Mouse (Mus musculus) ZHBTc4 (cell line): ENCODE results near the gene Atf7.

ENCODE experiments used
- DNase-seq: peaks from one replicate; pipeline ENCODE4 v3.0.0-alpha.2; 2011; ENCODE audit warnings: low read depth, low spot score

The Atf7 gene

DNA sequence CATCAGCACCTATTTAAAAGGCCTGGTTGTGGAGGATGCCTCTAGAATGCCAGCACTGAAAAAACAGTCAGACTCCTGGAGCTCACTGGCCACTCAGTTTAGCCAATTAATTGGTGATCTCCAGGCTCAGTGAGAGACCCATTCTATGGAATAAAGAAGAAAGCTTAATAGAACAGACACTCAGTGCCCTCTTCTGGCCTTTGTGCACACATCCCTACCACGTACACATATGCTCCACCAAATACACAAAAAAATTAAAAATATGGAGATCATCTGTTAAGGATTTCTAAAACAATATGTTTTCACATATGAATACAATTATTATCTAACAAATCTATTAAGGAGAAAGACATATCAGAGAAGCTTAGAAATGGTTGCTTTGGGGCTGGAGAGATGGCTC is 4.5 kb downstream of the Atf7 start:
- DNase-seq = no peak

DNA sequence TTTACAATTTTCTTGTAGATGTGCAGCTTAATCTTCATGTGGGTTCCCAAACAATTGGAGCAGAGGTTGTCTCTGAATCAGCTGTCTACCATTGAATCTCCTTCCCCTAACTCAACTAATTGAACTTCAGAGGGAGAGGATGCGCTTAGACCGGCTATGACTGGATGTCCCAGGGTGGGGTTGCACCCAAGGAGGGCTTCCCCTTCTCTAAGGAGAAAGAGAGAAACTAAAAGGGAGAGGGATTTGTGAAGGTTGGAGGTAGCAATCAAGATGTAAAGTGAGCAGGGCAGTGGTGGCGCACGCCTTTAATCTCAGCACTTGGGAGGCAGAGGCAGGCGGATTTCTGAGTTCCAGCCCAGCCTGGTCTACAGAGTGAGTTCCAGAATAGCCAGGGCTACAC is 5.8 kb downstream of the Atf7 start:
- DNase-seq = peak; percentile 80

DNA sequence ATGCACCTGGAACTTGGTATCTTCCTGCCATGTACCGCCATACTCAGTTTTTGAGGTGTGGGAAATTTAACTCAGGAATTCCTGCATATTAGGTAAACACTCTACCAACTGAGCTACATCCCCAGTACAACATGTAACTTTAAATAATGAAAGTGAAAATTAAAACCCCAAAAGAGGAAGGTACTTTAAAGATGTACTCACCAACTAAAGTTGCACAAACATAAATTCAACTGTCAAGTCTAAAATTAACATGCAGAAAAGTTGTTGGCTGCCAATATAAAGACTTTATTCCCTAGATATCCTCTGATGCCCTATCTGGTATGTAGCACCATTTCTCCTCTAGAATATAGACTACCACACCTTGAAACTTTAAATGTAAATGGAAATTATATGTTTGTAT is 7.6 kb downstream of the Atf7 start:
- DNase-seq = no peak

DNA sequence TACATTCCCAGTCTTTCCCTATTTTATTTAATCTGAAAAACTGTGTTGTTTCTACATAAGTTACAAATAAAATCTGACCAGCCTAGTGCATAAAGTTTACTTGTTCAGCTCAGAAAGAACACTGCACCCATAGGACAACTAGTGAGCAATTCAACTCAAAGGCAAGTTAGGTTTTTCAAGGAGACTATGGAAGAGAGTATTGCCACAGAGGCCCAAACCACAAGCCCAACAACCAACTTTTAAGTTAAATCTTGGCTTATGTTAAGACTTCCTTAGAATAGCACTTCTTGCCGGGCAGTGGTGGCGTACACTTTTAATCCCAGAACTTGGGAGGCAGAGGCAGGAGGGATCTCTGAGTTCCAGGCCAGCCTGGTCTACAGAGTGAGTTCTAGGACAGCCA is 9.1 kb downstream of the Atf7 start:
- DNase-seq = no peak

DNA sequence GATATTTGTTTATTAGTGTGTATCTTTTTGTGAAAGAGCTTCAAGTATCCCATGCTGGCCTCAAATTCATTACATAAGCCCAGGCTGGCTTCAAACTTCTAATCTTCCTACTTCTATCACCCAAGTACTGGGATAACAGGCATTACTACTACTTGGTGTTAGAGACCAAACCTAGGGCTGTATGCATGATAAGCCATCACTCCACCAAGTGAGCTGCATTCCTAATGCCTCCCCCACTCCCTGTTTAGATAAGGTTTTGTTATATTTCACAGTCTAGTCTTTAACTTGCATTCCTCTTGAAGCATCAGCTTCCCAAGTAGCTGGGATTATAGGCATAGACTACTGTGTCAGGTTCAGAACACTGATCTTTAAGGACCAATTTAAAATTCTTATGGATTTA is 11.0 kb downstream of the Atf7 start:
- no peak for DNase-seq

DNA sequence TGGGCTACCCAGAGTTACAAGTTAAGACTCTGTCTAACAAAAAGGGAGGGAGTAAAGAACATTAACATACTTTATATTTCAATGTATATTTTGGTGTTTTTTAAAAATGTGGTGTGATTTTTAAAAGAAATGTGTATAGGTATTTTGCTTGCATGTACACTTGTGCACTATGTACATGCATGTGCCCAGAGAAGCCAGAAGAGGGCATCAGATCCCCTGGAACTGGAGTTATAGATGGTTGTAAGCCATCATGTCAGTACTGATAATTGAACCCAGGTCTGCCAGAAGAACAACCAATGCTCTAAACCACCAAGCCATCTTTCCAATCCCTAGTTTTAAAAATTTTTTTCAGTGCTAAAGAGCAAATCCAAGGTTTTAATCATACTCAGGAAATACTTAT is 12.3 kb downstream of the Atf7 start:
- DNase-seq = peak; percentile 48

DNA sequence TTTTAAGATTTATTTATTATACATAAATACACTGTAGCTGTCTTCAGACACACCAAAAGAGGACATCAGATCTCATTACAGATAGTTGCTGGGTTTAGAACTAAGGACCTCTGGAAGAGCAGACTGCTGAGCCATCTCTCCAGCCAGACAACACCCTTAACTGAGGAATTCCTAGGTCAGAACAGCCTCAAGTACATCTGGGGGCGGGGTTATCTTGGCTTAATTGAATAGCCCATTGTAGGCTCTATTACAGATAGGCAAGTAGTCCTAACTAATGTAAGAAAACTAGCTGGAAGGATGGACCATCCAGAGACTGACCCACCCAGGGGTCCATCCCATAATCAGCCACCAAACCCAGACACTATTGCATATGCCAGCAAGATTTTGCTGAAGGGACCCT is 16.7 kb downstream of the Atf7 start:
- DNase-seq = peak; percentile 72

DNA sequence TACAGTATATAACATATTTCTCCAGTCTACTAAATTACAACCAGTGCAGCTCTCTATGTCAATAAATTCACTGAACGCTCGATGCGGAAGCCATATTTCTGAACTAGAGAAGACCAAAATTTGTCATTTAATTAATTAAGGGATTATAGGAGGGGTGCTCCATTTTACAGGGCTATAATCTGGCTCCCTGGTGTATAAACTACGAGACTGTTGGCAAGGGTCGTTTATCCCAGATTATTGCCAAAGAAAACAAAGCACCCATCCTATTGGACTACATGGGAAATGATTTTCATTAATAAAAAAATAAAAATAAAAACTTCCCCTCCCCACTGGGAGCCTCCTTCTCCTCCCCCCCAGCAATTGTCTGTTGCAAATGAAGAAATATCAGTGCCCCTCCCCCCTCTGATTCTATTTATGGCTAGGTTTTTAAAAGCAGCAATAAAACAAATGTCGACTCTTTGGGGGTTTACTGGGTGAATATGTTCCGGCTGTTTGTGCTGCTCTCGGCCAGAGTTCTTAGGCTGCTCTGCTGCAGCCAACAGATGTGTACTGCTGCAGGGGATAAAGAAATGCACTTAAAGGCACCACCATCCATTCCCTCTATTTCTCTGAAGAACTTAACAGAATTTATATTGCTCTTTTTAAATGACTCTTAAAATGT is 31.1 kb downstream of the Atf7 start:
- no peak for DNase-seq

DNA sequence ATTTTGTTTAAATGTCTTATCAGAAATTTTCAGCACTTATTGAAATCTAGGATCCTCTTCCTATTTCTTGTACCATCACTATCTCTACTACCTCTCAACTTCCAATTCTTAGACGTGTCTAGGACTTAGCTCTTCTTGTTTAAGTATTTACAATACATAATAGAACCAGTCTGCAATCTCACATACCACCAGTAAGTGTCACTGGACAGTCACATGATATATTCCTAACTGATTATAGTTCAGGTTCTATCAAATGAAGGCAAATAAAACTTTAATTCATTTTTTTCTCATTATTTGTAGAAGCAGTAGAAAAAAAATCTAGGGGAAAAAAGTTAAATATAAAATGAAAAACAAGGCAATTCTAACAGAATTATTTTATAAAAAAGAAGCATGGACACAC is 32.6 kb downstream of the Atf7 start:
- DNase-seq = no peak

DNA sequence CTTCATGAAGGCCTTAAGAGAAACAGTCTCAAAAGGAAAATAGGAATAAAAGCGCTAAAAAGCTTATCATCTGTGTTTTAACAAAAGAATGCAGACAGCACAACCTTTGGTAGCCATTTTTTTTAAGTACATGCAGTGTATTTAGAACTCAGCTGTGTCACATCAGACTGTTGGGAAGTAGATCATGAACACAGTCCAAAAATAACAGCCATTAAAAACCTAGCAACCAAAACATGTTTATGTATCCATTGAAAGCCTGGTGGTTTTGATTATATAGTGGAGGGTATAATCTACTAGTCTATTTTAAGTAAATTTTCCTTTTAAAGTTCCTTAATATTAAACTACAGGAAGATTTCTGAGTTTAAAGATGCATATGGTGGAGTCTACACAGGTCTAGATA is 34.7 kb downstream of the Atf7 start:
- no peak for DNase-seq

DNA sequence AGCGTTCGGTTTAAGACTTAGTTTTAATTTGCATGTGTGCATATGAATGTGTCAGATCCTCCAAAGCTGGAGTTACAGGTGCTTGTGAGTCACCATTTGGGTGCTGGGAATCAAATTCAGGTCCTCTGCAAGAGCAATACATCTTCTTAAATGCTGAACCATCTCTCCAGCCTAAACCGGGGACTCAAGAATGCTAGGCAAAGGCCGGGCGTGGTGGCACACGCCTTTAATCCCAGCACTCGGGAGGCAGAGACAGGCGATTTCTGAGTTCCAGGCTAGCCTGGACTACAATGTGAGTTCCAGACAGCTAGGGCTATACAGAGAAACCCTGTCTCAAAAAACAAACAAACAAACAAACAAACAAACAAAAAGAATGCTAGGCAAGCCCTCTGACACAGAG is 35.4 kb downstream of the Atf7 start:
- DNase-seq = peak; percentile 56

DNA sequence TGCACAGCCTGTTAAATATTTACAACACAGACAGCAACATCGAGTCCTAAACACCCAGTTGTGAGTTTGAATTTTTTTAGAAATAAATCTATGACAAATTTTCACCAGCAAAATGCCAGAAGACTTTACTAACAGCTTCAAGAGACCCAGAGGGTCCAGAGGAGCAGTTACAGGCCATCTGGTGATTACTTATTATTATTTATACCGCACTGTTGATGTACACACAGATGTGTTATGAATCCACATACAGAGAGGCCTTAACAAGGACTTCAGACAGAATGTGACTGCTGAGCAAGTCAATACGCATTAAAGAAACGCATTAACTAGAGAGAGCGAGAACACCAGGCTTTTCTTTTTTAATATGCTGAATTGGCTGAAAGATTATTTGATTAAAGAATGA is 39.8 kb downstream of the Atf7 start:
- no peak for DNase-seq

DNA sequence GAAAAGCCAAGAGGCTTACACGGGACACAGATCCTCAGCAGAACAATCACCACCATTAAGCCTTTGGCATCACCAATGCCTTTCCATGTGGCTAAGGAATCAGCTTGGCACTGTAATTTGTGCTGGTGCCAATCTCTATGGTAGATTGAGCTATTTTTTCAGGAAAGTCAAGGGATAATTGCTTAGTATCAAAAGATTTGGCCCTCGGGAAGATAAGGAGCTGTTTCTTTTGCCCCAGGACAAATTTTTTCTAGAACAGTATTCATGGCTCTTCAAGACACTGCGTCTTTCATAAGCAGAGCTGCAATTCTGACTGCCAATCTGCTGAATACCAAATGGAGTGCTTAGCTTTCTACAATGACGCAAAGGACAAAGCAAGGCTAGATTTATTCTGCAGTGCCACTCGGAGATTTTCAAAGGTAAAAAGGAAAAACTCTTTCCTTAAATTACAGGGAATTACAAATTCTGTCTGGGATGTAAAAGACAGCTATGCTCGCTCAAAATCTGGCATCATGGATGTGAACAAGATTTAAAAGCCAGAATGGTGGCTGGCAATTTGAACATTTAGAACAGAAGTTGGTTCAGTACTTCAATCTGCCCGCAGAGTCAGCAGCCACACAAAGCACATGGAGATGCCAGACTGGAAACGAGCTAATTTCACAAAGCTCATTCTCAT is 41.4 kb downstream of the Atf7 start:
- DNase-seq = no peak

DNA sequence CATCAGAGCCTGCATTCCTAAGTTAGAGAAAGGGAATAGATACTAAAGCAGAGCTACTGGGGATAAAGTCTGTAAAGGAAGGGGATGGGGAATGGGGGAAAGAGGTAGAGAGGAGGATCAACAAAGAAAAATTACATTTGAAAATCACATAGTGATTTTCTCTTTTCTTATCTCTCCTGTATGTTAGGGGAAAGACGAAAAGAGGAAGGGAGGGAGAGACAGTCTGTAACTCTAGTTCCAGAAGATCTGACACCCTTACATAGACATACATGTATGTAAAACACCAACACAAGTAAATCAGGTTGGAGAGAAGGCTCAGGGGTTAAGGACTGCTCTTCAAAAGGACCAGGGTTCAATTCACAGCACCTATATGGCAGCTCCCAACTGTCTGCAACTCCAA is 44.1 kb downstream of the Atf7 start:
- DNase-seq = no peak

DNA sequence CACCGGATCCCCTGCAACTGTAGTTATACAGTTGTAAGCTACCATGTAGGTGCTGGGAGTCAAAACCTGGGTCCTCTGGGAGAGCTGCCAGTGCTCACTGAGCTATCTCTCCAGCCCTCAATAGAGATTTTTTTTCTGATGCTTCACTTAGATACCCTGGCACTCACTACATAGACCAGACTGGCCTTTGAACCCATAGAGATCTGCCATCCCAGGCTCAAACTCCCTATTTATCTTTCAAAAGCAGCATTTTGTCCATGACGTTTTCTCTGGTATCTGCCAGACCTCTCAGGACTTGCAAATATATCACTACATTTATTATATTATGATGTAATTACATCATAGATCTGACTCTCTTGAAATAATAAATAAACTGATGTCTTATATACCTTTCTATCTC is 46.9 kb downstream of the Atf7 start:
- no peak for DNase-seq

DNA sequence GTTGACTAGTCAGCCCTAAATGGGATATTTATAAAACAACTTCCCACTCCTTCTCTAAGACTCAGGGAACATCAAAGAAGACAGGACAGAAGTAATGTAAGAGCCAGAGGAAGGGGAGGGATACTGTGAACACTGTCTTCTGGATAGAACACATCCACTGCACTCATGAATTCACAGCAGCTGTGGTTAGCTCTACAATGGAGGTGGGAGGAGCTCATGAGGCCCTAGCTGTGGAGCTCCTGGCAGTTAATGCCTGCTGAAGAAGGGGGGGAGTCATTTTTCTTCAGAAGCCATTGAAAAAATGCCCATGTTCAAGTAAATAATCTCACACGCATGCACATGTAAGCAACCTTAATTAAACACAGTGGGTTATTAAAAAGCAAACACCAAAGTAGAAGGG is 48.3 kb downstream of the Atf7 start:
- no peak for DNase-seq

DNA sequence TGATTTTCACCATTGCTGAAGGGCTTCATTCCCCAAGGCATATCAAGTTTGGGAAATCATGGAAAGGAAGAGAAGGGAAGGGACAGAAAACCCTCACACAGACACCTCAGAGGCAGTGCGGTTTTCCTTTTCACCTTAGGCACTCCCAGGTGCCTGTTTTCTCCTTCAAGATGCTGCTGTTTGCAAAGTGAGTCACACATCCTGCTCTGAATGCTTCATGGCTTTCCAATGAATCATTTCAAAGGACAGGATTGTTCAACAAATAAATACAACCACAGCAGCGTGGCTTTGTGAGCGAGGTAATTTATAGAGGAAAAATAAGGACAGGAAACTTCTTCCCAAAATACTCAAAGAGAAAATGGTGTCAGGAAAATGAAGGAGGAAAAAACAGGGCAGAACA is 53.2 kb downstream of the Atf7 start:
- DNase-seq = no peak

DNA sequence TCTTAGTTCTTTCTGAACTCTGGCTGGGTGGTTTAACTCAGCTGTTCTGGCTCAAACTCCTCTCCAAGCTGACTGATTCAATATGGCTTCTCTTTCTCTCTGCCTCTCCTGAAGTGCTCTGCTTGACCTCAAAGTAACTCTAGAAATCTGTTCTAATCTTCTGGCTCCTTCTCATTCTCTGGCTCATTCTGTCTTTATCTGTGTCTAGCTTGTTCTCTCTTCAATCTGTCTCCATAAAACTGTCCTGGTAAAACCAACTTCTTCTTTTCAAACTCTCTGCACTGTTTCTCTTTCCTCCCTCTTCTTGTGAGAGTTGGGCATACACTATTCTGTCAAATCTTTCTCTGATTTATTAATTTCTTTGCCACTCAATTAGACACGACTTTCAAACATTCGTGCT is 57.4 kb downstream of the Atf7 start:
- DNase-seq = no peak

DNA sequence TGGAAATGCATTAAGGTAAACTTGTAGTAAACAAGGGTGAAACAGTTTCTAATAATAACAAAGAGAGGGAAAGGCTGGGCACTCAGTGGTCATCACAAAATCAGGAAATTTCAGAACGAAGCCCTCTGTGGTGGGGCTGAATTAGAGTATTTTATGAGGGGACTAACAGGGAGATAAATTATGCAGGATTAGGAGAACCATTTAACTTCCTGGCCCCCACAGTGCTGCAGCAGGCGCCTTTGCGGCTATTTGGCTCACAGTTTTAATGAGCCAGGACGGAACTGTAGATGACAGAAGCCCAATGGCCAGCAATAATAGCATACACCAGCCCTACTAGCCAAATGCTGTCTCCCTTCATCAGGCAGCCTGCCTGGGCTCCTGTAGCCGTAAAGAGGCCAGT is 61.6 kb downstream of the Atf7 start:
- no peak for DNase-seq

DNA sequence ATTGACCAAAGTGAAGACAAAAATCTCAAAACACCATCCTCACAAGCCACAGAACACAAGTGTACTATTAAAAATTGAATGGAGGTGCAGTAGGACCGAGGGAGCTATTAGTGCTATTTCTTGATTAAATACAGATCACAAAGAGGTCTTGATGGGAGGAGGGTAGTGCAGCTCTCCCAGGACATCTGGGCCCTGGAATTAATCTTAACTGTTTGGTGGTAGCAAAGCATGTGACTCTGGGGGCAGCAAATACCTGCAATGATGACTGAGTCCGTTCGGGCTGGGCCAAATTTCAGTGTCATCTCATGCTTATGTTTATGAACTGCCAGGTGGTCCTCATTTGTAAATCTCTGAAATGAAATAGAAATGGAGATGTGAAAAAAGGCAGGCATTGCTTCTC is 62.2 kb downstream of the Atf7 start:
- no peak for DNase-seq

DNA sequence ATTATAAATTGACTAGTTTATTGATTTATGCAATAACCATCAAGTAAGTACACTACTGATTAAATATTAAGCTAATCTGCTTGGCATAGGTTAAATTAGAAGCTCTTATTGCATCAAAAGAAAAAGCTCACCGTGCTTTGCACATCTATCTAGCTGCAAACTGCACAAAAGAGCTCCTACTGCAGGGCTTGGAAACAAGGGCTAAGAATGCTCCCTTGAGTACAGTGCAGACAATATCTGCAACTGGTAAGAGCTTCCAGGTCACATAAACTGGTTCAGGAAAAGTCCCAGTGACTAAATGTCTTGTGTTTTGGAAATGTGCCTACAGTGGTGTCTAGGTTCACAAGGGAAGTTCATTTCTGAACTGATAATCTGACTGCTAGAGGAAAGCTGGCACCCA is 62.8 kb downstream of the Atf7 start:
- DNase-seq = no peak

DNA sequence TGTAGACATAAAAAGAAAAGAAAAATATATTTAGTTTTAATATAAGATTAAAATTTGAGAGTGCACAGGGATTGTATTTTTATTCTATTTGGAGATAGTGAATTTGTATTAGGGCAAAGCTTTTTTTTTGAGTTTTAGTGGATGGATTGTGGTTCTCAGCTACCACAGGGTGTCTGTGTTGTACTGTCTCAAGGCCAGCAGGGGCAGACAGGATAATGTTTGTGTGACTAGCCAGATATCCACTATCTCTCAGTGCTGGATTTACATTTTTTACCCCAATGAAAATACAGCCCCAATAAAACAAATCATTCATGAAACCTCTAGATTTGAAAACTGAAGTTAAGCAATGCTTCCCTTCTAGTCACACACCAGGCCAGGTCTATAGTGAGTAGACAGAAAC is 67.7 kb downstream of the Atf7 start:
- DNase-seq = no peak

DNA sequence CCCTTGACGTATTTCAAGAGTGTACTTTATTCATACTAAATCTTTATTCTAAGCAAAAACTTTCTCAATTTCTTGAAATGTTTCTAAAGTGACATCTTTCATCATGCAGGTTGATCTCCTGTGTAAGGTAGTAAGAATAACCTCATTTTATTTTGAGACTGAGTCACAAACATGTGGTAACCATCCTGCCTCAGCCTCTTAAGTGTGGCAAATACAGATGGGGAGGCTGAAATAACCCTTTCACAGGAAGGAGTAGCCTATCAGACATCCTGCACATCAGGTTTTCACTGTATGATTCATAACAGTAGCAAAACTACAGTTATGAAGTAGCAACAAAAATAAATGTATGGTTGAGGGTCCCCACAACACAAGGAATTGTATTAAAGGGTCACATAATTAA is 69.7 kb downstream of the Atf7 start:
- DNase-seq = no peak

DNA sequence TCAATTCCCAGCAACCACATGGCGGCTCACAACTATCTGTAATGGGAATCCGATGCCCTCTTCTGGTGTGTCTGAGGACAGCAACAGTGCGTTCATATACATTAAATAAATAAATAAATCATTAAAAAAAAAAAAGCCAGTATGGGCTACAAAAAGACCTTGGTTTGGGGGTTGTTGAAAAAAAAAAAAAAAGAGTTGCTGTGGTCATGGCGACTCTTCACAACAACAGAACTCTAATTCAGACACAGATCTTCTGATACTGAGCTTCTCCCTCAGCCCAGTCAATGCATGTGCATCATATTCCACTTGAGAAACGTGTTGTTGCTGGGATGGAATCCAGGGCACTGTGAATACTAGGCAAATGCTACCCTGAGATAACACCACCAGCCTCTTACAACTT is 72.7 kb downstream of the Atf7 start:
- no peak for DNase-seq
